Mouse (Mus musculus): ENCODE results near the gene Pla2r1. TPM values are rescaled to one million over a fixed set of nuclear protein-coding genes. Genes with fewer than 3 reads are reported as not detected.

Pla2r1 gene
- polyA plus RNA-seq (2014; fragmentation: Nextera tagmentation; extraction: Ambion mirVana) = 0.87 and 1.0 TPM in 2 replicates

GRCm38 (mm10) chr2:60552902-60553682 is at the start of gene Pla2r1:
Pla2r1 (minus strand) TSS chr2:60553308.
- Histone ChIP-seq H3K9me3 (ENCODE audit: control insufficient read depth, low read length) (no peaks in the 10 kb centered on the region), H3K4me2 (ENCODE audit: low read depth) (peak within 1 kb of the TSS; percentile 84), H3K27me3 (ENCODE audit: control insufficient read depth, insufficient read depth, low read length) (0 out of 2 replicates have a peak, but pooled peaks cover 2% of the 10 kb centered on the region), H3K9ac (ENCODE audit: low read length) (peak within 1 kb of the TSS; percentile 45), H3K4me3 (ENCODE audit: low read depth, low read length) (peak within 1 kb of the TSS; percentile 42), H3K27ac (ENCODE audit: low read depth, low read length) (no peak within 1 kb of the TSS), H3K36me3 (ENCODE audit: control insufficient read depth, insufficient read depth, low read length) (no peaks in the 10 kb centered on the region), H3K4me1 (ENCODE audit: control insufficient read depth, insufficient read depth, low read length) (peaks cover 8% of the 10 kb centered on the region; the same call in 1 of the 2 replicates)
- ATAC-seq (ENCODE audit: insufficient read depth, low FRiP score, low TSS enrichment) (peak; percentile 48), DNase-seq (ENCODE audit: low spot score) (peak; percentile 68)
- 3% methylated on average over 33 of the region's 33 CpGs for WGBS

GRCm38 (mm10) chr2:60601326-60601725 is 48.2 kb upstream of the Pla2r1 start:
- Histone ChIP-seq H3K4me1 (ENCODE audit: control insufficient read depth, insufficient read depth, low read length) (no peaks in the 10 kb centered on the region), H3K4me3 (ENCODE audit: low read depth, low read length) (no peak overlapping the region), H3K9me3 (ENCODE audit: control insufficient read depth, low read length) (no peaks in the 10 kb centered on the region), H3K36me3 (ENCODE audit: control insufficient read depth, insufficient read depth, low read length) (no peaks in the 10 kb centered on the region), H3K27ac (ENCODE audit: low read depth, low read length) (no peak overlapping the region), H3K4me2 (ENCODE audit: low read depth) (no peak overlapping the region), H3K9ac (ENCODE audit: low read length) (no peak overlapping the region), H3K27me3 (ENCODE audit: control insufficient read depth, insufficient read depth, low read length) (no peaks in the 10 kb centered on the region)
- 87% methylated on average over 2 of the region's 2 CpGs for WGBS
- DNase-seq (ENCODE audit: low spot score) (no peak), ATAC-seq (ENCODE audit: insufficient read depth, low FRiP score, low TSS enrichment) (no peak)

- Histone ChIP-seq H3K4me1 (ENCODE audit: control insufficient read depth, insufficient read depth, low read length) (no peaks in the 10 kb centered on the region), H3K27ac (ENCODE audit: low read depth, low read length) (no peak overlapping the region), H3K9ac (ENCODE audit: low read length) (no peak overlapping the region), H3K4me2 (ENCODE audit: low read depth) (no peak overlapping the region), H3K9me3 (ENCODE audit: control insufficient read depth, low read length) (no peaks in the 10 kb centered on the region), H3K4me3 (ENCODE audit: low read depth, low read length) (no peak overlapping the region), H3K36me3 (ENCODE audit: control insufficient read depth, insufficient read depth, low read length) (no peaks in the 10 kb centered on the region), H3K27me3 (ENCODE audit: control insufficient read depth, insufficient read depth, low read length) (no peaks in the 10 kb centered on the region)
- WGBS = 95% methylated on average over 2 of the region's 2 CpGs
- ATAC-seq (ENCODE audit: insufficient read depth, low FRiP score, low TSS enrichment) (no peak), DNase-seq (ENCODE audit: low spot score) (no peak)
These were observed 47.8 kb upstream of the Pla2r1 start for GRCm38 (mm10) chr2:60600863-60601262.

DNA sequence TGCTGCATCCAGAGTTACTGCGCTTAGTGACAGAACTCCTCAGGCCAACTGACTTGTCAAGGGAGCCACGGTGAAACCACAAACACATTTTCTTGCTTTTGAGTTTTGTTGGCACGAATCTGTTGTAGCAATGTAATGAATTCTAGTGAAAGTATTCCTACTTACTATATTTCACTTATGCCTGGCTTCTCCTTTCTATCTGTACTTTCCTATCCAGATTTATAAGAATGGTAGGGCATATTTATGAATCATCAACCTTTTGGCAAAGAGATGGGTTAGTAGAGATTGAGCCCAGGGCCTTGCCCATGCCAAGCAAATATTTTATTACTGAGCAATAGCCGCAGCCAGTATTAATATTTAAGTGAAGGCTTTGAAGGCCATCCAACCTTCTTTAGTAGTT is 30.3 kb upstream of the Pla2r1 start:
- H3K4me1 ChIP-seq (ENCODE audit: control insufficient read depth, insufficient read depth, low read length) = no peaks in the 10 kb centered on the region
- H3K9ac ChIP-seq (ENCODE audit: low read length) = no peak overlapping the region
- DNase-seq (ENCODE audit: low spot score) (no peak), ATAC-seq (ENCODE audit: insufficient read depth, low FRiP score, low TSS enrichment) (no peak)
- H3K27ac ChIP-seq (ENCODE audit: low read depth, low read length) = no peak overlapping the region
- no peaks in the 10 kb centered on the region for H3K36me3 ChIP-seq (ENCODE audit: control insufficient read depth, insufficient read depth, low read length)
- 96% methylated on average over 4 of the region's 4 CpGs for WGBS
- H3K4me3 ChIP-seq (ENCODE audit: low read depth, low read length) = no peak overlapping the region
- no peaks in the 10 kb centered on the region for H3K27me3 ChIP-seq (ENCODE audit: control insufficient read depth, insufficient read depth, low read length)
- no peaks in the 10 kb centered on the region for H3K9me3 ChIP-seq (ENCODE audit: control insufficient read depth, low read length)
- H3K4me2 ChIP-seq (ENCODE audit: low read depth) = no peak overlapping the region

DNA sequence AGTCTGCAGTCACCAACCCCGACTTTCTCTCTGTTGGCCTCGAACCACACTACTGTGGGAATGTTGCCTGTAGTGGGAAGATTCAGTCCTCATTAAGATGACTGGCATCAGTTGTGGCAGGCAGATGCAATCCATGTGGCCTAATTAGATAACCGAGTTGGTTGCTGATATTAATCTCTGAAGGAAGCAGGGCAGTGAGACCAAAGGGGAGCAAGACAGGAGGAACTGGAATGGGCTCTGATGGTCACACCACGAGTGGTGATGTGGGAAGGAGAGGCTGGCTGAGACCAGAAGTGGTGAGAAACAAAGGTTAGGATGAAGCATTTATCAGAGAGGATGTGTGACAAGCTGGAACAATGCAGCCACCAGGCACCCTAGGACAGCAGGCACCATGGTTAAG is 1.5 kb upstream of the Pla2r1 start:
- 84% methylated on average over 4 of the region's 4 CpGs for WGBS
- Histone ChIP-seq H3K4me2 (ENCODE audit: low read depth) (no peak overlapping the region), H3K27me3 (ENCODE audit: control insufficient read depth, insufficient read depth, low read length) (0 out of 2 replicates have a peak, but pooled peaks cover 2% of the 10 kb centered on the region), H3K4me3 (ENCODE audit: low read depth, low read length) (no peak overlapping the region), H3K27ac (ENCODE audit: low read depth, low read length) (no peak overlapping the region), H3K9me3 (ENCODE audit: control insufficient read depth, low read length) (no peaks in the 10 kb centered on the region), H3K4me1 (ENCODE audit: control insufficient read depth, insufficient read depth, low read length) (peaks cover 8% of the 10 kb centered on the region; the same call in 1 of the 2 replicates), H3K36me3 (ENCODE audit: control insufficient read depth, insufficient read depth, low read length) (no peaks in the 10 kb centered on the region), H3K9ac (ENCODE audit: low read length) (no peak overlapping the region)
- DNase-seq (ENCODE audit: low spot score) (no peak), ATAC-seq (ENCODE audit: insufficient read depth, low FRiP score, low TSS enrichment) (no peak)

- ATAC-seq (ENCODE audit: insufficient read depth, low FRiP score, low TSS enrichment) (no peak), DNase-seq (ENCODE audit: low spot score) (no peak)
- WGBS = 26% methylated on average over 21 of the region's 21 CpGs
- Histone ChIP-seq H3K9me3 (ENCODE audit: control insufficient read depth, low read length) (no peaks in the 10 kb centered on the region), H3K4me1 (ENCODE audit: control insufficient read depth, insufficient read depth, low read length) (peaks cover 8% of the 10 kb centered on the region; the same call in 1 of the 2 replicates), H3K27me3 (ENCODE audit: control insufficient read depth, insufficient read depth, low read length) (0 out of 2 replicates have a peak, but pooled peaks cover 2% of the 10 kb centered on the region), H3K36me3 (ENCODE audit: control insufficient read depth, insufficient read depth, low read length) (no peaks in the 10 kb centered on the region), H3K4me2 (ENCODE audit: low read depth) (peak overlapping the region; percentile 84), H3K27ac (ENCODE audit: low read depth, low read length) (no peak overlapping the region), H3K4me3 (ENCODE audit: low read depth, low read length) (peak overlapping the region; percentile 42; the same call in 1 of the 2 replicates), H3K9ac (ENCODE audit: low read length) (no peak overlapping the region)
These were observed 769 bp downstream of the Pla2r1 start for GRCm38 (mm10) chr2:60552177-60552901.

DNA sequence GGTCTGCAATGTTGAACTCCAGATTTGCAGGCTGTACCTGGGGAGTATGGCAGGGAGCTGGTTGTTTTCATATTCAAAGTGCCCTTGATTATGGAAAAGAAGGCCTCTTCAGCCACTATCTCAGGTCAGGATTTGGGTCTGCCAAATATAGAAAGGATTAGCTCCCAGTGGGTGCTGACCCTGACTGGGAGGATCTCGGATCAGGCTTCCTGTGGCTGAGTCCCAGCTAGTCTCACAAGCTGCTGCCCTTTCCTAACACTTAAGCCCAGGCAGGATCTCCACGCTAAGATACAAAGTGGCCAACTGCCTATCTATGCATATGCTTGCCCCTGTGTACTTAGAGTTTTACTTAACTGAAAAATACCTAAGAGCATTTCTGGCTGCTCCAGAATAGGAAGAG is 1.4 kb downstream of the Pla2r1 start:
- H3K36me3 ChIP-seq (ENCODE audit: control insufficient read depth, insufficient read depth, low read length) = no peaks in the 10 kb centered on the region
- no peak overlapping the region for H3K4me2 ChIP-seq (ENCODE audit: low read depth)
- H3K27ac ChIP-seq (ENCODE audit: low read depth, low read length) = no peak overlapping the region
- 0 out of 2 replicates have a peak, but pooled peaks cover 2% of the 10 kb centered on the region for H3K27me3 ChIP-seq (ENCODE audit: control insufficient read depth, insufficient read depth, low read length)
- no peak overlapping the region for H3K4me3 ChIP-seq (ENCODE audit: low read depth, low read length)
- ATAC-seq (ENCODE audit: insufficient read depth, low FRiP score, low TSS enrichment) (no peak), DNase-seq (ENCODE audit: low spot score) (no peak)
- no peak overlapping the region for H3K9ac ChIP-seq (ENCODE audit: low read length)
- H3K9me3 ChIP-seq (ENCODE audit: control insufficient read depth, low read length) = no peaks in the 10 kb centered on the region
- peaks cover 8% of the 10 kb centered on the region; the same call in 1 of the 2 replicates for H3K4me1 ChIP-seq (ENCODE audit: control insufficient read depth, insufficient read depth, low read length)
- WGBS = 51% methylated on average over 2 of the region's 2 CpGs

- H3K4me3 ChIP-seq (ENCODE audit: low read depth, low read length) = no peak overlapping the region
- H3K4me1 ChIP-seq (ENCODE audit: control insufficient read depth, insufficient read depth, low read length) = peaks cover 8% of the 10 kb centered on the region; the same call in 1 of the 2 replicates
- H3K9ac ChIP-seq (ENCODE audit: low read length) = no peak overlapping the region
- no peak overlapping the region for H3K4me2 ChIP-seq (ENCODE audit: low read depth)
- no peaks in the 10 kb centered on the region for H3K36me3 ChIP-seq (ENCODE audit: control insufficient read depth, insufficient read depth, low read length)
- DNase-seq (ENCODE audit: low spot score) (no peak), ATAC-seq (ENCODE audit: insufficient read depth, low FRiP score, low TSS enrichment) (no peak)
- 91% methylated on average over 8 of the region's 8 CpGs for WGBS
- H3K27me3 ChIP-seq (ENCODE audit: control insufficient read depth, insufficient read depth, low read length) = 0 out of 2 replicates have a peak, but pooled peaks cover 2% of the 10 kb centered on the region
- H3K27ac ChIP-seq (ENCODE audit: low read depth, low read length) = no peak overlapping the region
- H3K9me3 ChIP-seq (ENCODE audit: control insufficient read depth, low read length) = no peaks in the 10 kb centered on the region
These were observed 2.6 kb downstream of the Pla2r1 start for GRCm38 (mm10) chr2:60550521-60550920.
